Mouse (Mus musculus) erythroblast, embryonic 14.5 days (primary cell): ENCODE data around the gene Sept5.

ENCODE experiments used
- GATA1 ChIP-seq: IDR thresholded peaks from 2 replicates; pipeline ENCODE4 v1.6.1; 2012; ENCODE audit warnings: low read length, inconsistent platforms, mixed read lengths
- TAL1 ChIP-seq: IDR thresholded peaks from 3 replicates; pipeline ENCODE4 v1.6.1; 2012; ENCODE audit warnings: low read length, inconsistent platforms, mixed read lengths

DNA sequence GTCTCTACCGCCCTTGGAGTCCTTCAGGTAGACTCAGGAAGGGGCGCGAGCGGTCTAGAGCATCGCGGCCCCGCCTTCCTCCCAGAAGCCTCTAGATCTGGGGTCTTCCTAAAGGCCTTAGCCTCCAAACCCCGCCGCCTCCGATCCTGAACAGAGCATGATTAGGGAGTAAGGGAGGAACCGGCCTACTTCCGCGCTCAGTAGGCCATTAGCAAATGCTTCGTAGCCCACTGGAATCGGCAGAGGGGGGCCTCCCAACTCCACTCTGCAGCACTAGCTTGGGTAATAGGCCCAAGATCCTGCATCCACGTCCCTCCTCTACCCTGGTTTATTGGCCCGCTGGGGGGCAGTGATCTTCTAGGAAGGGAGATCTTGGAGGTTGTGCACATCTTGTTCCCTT lies 7.7 kb downstream of the Sept5 start, which contains the start of gene Gp1bb:
- TF ChIP-seq GATA1 (no peak), TAL1 (no peak)
